Mouse (Mus musculus) G1E (cell line): ENCODE measurements around the gene Asb18.

ENCODE experiments used
- CTCF ChIP-seq: IDR thresholded peaks from 2 replicates; pipeline ENCODE4 v1.5.1; 2012; ENCODE audit warnings: low read depth, low read length, inconsistent platforms, mixed read lengths
- GATA1 ChIP-seq: IDR thresholded peaks from 2 replicates; pipeline ENCODE4 v1.6.1; 2012; ENCODE audit warnings: borderline replicate concordance, low read length, inconsistent platforms, mixed read lengths
- GATA2 ChIP-seq: IDR thresholded peaks from 2 replicates; pipeline ENCODE4 v1.6.1; 2012; ENCODE audit warnings: low read depth, low read length, inconsistent platforms, borderline replicate concordance
- POLR2AphosphoS5 ChIP-seq: IDR thresholded peaks from 2 replicates; pipeline ENCODE4 v1.6.1; 2012; ENCODE audit warnings: low read depth, low read length, inconsistent platforms; ENCODE audit not compliant: insufficient replicate concordance
- TAL1 ChIP-seq: conservative IDR thresholded peaks from 2 replicates; pipeline ENCODE4 v1.6.1; 2012; ENCODE audit warnings: low read depth, low read length, inconsistent platforms, mixed read lengths

DNA sequence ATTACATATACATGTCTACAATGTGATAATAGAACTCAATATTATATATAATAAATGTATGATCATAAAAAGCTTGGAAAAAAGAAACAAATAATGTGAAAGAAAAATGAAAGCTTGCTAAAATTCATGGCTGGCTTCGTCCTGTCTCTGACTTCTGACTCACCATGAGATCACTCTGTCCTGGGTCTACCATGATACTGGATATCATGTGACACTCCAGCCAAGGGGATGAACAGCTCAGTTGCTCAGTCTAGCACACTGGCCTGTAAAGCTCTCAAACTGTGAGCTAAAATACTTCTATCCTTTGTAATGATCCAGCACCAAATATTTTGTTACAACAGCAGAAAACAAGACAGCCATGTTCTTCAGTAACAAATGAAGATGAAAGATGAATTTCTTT is 4.4 kb downstream of the Asb18 start:
- TF ChIP-seq CTCF (no peak), GATA1 (no peak), TAL1 (no peak), POLR2AphosphoS5 (no peak), GATA2 (no peak)
